Mouse (Mus musculus) intestine, embryonic 16.5 days (tissue): ENCODE data around the gene Clec16a. TPM values are rescaled to one million over a fixed set of nuclear protein-coding genes. Genes with fewer than 3 reads are reported as not detected.

ENCODE experiments used
- ATAC-seq: fragments of 200-750 bp; cut with Nextera tagmentation; 2 replicates; pipeline ENCODE4 v1.8.0; 2017; ENCODE audit warnings: moderate TSS enrichment, moderate library complexity
- H3K27ac ChIP-seq: fragments of 300-500 bp; sonication (generic); 2 replicates; pipeline ENCODE4 v1.5.1; 2014; ENCODE audit warnings: mild to moderate bottlenecking, low read length
- H3K27me3 ChIP-seq: fragments of 300-500 bp; sonication (generic); replicated peaks from 2 replicates; pipeline ENCODE4 v1.6.1; 2014; ENCODE audit warnings: low read length, control low read depth, mixed read lengths; ENCODE audit not compliant: control insufficient read depth, insufficient read depth
- H3K36me3 ChIP-seq: fragments of 300-500 bp; sonication (generic); 2 replicates; pipeline ENCODE4 v1.6.1; 2014; ENCODE audit warnings: low read length, control low read depth; ENCODE audit not compliant: control insufficient read depth, insufficient read depth
- H3K4me1 ChIP-seq: fragments of 300-500 bp; sonication (generic); 2 replicates; pipeline ENCODE4 v1.6.1; 2014; ENCODE audit warnings: low read length, control low read depth, mixed read lengths; ENCODE audit not compliant: control insufficient read depth, insufficient read depth
- H3K4me2 ChIP-seq: fragments of 300-500 bp; sonication (generic); 2 replicates; pipeline ENCODE4 v1.6.1; 2014; ENCODE audit warnings: low read depth, low read length, control low read depth
- H3K4me3 ChIP-seq: fragments of 300-500 bp; sonication (generic); 2 replicates; pipeline ENCODE4 v1.5.1; 2014; ENCODE audit warnings: mild to moderate bottlenecking, low read length
- H3K9ac ChIP-seq: fragments of 300-500 bp; sonication (generic); 2 replicates; pipeline ENCODE4 v1.6.1; 2014; ENCODE audit warnings: low read depth, low read length
- H3K9me3 ChIP-seq: fragments of 300-500 bp; sonication (generic); 2 replicates; pipeline ENCODE4 v1.6.1; 2016; ENCODE audit warnings: low read length, control low read depth; ENCODE audit not compliant: control insufficient read depth
- WGBS: fragments of 180-500 bp; shearing (Covaris S2); extraction: QIAGEN DNeasy Blood & Tissue Kit; methylation state at CpG from one replicate; pipeline ENCODE4 v1.1.7; 2014; 5-methylcytosine and 5-hydroxymethylcytosine counted together
- polyA plus RNA-seq: library from polyadenylated mRNA; unstranded; fragments of >200 nt; fragmentation: Nextera tagmentation; extraction: Ambion mirVana; gene quantifications from 2 replicates; pipeline ENCODE4 v1.2.1, GENCODE M21; 2015

Gene Clec16a
- polyA plus RNA-seq, 1 experiment from 2014 or later, result 24.3 TPM

DNA sequence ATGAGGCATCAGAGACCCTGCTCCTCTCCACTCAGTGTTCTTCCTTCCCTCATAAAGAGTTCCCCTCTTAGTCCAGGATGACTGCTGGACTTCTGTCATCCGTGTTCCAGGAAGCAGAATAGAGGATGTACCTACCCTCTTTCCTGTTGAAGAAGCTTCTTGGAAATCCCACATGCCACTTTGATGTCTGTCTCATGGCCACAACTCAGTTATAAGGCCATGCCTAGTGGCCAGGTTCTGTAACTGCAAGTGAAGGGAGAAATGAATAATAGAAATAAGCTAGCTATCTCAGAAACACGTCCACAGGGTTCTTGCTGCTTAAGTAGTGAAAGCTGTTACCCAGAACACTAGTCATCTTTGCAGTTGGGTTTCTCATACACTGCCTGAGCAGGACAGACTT, 180.0 kb downstream of the Clec16a start:
- Histone ChIP-seq H3K27ac (no peak overlapping the region), H3K27me3 (no peaks in the 10 kb centered on the region), H3K36me3 (no peaks in the 10 kb centered on the region), H3K4me1 (no peaks in the 10 kb centered on the region), H3K4me3 (no peak overlapping the region), H3K9ac (no peak overlapping the region), H3K9me3 (no peaks in the 10 kb centered on the region), H3K4me2 (no peak overlapping the region)
- ATAC-seq, result no peak
- 74% methylated on average over 2 of the region's 2 CpGs for WGBS

DNA sequence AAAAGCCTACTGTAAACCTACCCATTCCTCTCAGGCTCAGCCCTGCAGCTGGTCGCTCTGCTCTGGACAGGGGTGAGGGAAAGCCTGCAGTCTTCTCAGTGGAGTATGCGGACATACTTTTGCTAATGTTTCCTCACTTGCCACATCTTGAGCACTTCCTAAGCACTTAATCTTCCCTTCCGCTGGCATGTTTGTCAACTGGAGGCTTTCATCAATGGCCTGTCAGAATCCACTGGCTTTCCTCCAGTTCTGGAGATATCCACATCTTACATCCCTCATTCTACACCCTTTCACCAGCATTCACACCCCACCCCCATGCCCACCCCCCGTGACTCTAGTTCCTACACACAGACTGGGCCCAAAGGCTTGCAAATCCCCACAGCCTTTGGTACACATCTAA, 182.5 kb downstream of the Clec16a start:
- H3K36me3 ChIP-seq, result no peaks in the 10 kb centered on the region
- 69% methylated on average over 4 of the region's 4 CpGs for WGBS
- no peaks in the 10 kb centered on the region for H3K9me3 ChIP-seq
- H3K27me3 ChIP-seq, result no peaks in the 10 kb centered on the region
- H3K9ac ChIP-seq, result no peak overlapping the region
- no peak overlapping the region for H3K27ac ChIP-seq
- H3K4me2 ChIP-seq, result no peak overlapping the region
- H3K4me3 ChIP-seq, result no peak overlapping the region
- H3K4me1 ChIP-seq, result peaks cover 4% of the 10 kb centered on the region
- no peak for ATAC-seq

DNA sequence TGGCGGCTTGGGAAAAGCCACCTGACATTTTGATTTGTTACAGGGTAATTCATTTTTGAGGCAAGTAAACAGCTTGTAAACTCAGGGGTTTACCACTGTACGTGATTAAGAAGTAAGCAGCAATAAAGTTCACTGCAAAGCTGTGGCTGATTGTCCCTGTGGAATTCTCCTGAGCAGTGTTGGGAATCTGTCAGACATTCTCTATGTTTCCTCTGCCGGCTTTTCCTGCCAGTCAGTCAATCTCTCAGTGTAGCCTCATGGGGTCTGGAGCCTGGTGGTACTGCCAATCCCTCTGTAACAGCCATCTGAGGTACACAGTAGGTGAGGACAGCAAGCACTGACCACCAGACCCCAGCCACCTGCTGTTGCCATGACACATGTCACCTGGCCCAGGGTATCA, 183.7 kb downstream of the Clec16a start:
- ATAC-seq, result no peak
- 37% methylated on average over 3 of the region's 3 CpGs for WGBS
- no peaks in the 10 kb centered on the region for H3K36me3 ChIP-seq
- H3K9me3 ChIP-seq, result no peaks in the 10 kb centered on the region
- no peak overlapping the region for H3K4me3 ChIP-seq
- H3K4me2 ChIP-seq, result no peak overlapping the region
- no peak overlapping the region for H3K9ac ChIP-seq
- H3K27ac ChIP-seq, result no peak overlapping the region
- H3K27me3 ChIP-seq, result no peaks in the 10 kb centered on the region
- H3K4me1 ChIP-seq, result peaks cover 4% of the 10 kb centered on the region

DNA sequence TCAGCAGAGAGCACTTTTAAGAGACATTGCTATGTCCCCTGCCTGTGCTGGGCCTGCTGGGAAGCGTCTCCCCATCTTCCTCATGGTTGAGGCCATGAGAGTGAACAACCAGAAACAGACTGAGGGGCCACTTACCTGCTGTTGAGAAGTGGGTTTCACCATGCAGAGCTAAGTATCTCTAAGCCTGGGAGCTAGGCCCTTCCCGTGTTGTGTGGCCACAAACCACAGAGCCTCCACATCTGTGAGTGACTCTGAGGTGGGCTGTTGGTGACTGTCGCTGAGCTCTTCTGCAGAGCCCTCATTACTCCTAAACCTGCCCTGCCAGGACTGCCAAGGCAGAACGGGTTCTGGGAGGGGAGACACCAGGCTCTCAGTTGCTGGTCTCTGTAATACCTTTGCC, 185.8 kb downstream of the Clec16a start:
- Histone ChIP-seq H3K27ac (no peak overlapping the region), H3K9ac (no peak overlapping the region), H3K4me3 (no peak overlapping the region), H3K4me1 (peaks cover 4% of the 10 kb centered on the region), H3K4me2 (no peak overlapping the region), H3K36me3 (no peaks in the 10 kb centered on the region), H3K27me3 (no peaks in the 10 kb centered on the region), H3K9me3 (no peaks in the 10 kb centered on the region)
- ATAC-seq, result no peak
- WGBS, result 80% methylated on average over 4 of the region's 4 CpGs

DNA sequence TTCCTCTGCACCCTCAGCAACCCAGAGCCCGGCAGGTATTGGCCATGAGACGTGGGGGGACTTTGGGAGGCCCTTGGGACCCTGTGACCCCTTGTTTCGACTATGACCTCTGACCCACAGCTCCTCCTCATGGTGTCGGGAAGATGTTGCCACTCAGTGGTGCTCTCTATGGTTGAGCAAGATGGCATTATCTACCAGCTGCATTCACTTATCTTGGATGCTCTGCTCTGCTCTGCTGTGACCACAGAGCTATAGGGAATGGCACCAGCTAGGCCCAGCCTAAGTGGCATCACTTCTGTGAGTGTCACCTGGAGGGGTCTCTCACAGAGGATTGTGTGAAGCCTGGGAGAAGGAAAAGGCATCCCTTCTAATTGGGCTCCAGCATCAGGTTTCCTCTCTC, 186.6 kb downstream of the Clec16a start:
- Histone ChIP-seq H3K9me3 (no peaks in the 10 kb centered on the region), H3K27ac (no peak overlapping the region), H3K4me1 (peaks cover 4% of the 10 kb centered on the region), H3K36me3 (no peaks in the 10 kb centered on the region), H3K9ac (no peak overlapping the region), H3K27me3 (no peaks in the 10 kb centered on the region), H3K4me3 (no peak overlapping the region), H3K4me2 (no peak overlapping the region)
- 83% methylated on average over 4 of the region's 4 CpGs for WGBS
- peak; percentile 41 for ATAC-seq

DNA sequence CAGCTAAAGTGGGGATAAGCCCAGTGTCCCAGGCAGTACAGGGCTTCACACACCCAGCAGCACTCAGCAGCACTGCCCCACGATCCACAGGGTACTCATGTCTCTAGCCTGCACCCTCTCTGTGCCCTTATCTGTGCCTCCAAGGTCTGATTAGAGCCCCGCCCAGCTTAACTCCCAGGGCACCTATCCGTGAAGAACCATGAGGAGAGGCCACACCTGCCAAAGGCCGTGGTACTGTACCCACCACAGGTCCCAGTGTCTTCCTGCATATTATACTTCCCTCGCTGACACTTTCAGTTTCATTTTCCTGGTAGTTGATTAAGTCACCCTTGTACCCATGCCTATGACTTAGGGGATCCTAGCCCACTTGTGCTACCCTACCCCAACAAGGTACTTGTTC, 187.3 kb downstream of the Clec16a start:
- 64% methylated on average over 5 of the region's 5 CpGs for WGBS
- no peak overlapping the region for H3K9ac ChIP-seq
- no peaks in the 10 kb centered on the region for H3K36me3 ChIP-seq
- H3K27me3 ChIP-seq, result no peaks in the 10 kb centered on the region
- H3K4me1 ChIP-seq, result peaks cover 4% of the 10 kb centered on the region
- peak; percentile 95 for ATAC-seq
- no peak overlapping the region for H3K27ac ChIP-seq
- no peak overlapping the region for H3K4me2 ChIP-seq
- H3K9me3 ChIP-seq, result no peaks in the 10 kb centered on the region
- no peak overlapping the region for H3K4me3 ChIP-seq

DNA sequence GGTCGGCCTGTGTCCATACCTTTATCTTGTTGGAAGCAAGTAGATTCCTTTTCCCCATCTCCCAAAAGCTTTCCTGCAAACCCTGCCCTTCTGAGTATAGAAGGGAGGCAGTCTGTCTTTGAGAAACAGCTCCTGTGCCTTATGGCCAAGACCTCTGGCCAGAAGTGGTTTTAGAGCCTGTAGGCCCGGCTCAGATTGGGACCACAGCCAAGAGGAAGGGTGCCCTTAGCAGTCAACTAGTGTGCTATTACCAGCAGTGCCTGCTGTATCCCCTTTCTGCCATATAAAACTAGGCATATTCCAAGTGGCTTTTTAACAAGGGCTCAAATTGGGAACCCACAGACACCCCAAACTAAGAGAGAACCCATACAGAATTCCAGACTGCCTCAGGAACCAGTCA, 190.6 kb downstream of the Clec16a start:
- no peak for ATAC-seq
- Histone ChIP-seq H3K27me3 (no peaks in the 10 kb centered on the region), H3K27ac (no peak overlapping the region), H3K9me3 (no peaks in the 10 kb centered on the region), H3K9ac (no peak overlapping the region), H3K4me3 (no peak overlapping the region), H3K4me1 (peaks cover 4% of the 10 kb centered on the region), H3K36me3 (no peaks in the 10 kb centered on the region), H3K4me2 (no peak overlapping the region)
- 67% methylated on average over 2 of the region's 2 CpGs for WGBS

DNA sequence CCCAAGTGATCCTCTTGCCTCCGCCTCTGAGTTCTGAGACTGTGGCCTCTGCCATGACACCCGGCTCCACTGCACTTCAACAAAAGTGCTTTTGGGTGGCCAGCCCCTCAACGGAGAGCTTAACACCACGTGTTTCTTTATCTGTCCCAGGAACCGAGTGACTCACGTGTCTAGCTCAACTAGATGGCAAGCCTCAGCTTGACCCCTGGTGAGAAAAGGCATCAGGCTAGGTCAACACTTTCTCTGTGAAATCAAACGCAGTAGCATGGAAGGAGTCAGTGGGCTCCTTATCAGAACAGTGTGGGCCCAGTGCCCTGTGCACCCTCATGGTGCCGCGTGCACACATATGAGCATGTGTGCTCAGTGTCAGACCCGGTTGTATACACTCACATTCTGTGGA, 191.2 kb downstream of the Clec16a start:
- Histone ChIP-seq H3K27me3 (no peaks in the 10 kb centered on the region), H3K4me3 (no peak overlapping the region), H3K27ac (no peak overlapping the region), H3K4me1 (peaks cover 4% of the 10 kb centered on the region), H3K9ac (no peak overlapping the region), H3K9me3 (no peaks in the 10 kb centered on the region), H3K4me2 (no peak overlapping the region), H3K36me3 (no peaks in the 10 kb centered on the region)
- 72% methylated on average over 10 of the region's 10 CpGs for WGBS
- ATAC-seq, result no peak

DNA sequence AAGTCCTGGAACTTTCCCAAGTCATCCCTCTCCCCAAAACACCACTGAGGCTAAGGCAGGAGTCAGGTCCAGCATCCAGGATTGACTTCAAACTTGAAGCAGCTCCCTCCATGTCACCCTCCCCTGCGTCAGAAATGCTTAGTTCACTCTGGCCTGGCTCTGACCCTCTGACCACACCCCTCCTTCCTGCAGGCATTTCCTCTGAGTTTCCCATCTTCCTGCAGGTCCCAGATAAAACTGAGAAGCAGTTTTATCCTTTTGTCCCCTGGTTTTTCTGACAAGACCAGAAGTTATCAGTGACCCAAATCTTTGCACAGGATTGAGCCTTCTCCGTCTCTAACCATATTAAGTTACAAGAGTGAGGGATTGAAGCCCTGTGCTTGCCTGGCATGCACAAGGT, 192.4 kb downstream of the Clec16a start:
- no peak overlapping the region for H3K9ac ChIP-seq
- H3K27ac ChIP-seq, result no peak overlapping the region
- H3K4me1 ChIP-seq, result no peaks in the 10 kb centered on the region; the same call in 1 of the 2 replicates
- H3K4me3 ChIP-seq, result no peak overlapping the region
- 47% methylated on average over 2 of the region's 2 CpGs for WGBS
- H3K9me3 ChIP-seq, result no peaks in the 10 kb centered on the region
- ATAC-seq, result no peak
- no peak overlapping the region for H3K4me2 ChIP-seq
- H3K27me3 ChIP-seq, result no peaks in the 10 kb centered on the region
- H3K36me3 ChIP-seq, result no peaks in the 10 kb centered on the region

DNA sequence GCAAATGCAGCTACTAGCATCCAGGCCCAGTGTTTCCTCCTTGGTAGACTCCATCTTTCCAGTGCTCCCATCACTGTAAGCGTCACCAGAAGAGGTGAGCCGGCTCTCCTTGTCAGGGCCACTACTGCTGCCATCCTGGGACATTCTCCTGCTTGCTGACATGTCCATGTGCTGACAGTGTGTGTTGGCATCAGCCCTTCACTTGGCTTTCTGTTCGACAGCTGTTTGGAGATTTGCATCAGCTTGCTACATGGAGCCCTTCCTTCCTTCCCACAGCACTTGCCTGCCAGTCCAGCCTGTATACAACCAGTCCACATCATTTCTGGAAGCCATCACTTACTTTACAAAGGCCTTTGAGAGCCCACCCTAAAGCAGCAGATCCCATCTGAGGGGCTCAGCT, 193.7 kb downstream of the Clec16a start:
- no peak for ATAC-seq
- no peak overlapping the region for H3K9ac ChIP-seq
- no peaks in the 10 kb centered on the region for H3K27me3 ChIP-seq
- H3K27ac ChIP-seq, result no peak overlapping the region
- H3K4me2 ChIP-seq, result no peak overlapping the region
- no peaks in the 10 kb centered on the region for H3K36me3 ChIP-seq
- WGBS, result 93% methylated on average over 3 of the region's 3 CpGs
- H3K4me3 ChIP-seq, result no peak overlapping the region
- no peaks in the 10 kb centered on the region for H3K4me1 ChIP-seq
- H3K9me3 ChIP-seq, result no peaks in the 10 kb centered on the region
